Mouse (Mus musculus): ENCODE measurements around the gene Irs1.

The Irs1 gene

GRCm38 (mm10) chr1:82288421-82288990 lies 2.7 kb downstream of the Irs1 start:
- no peak for DNase-seq (ENCODE audit: low spot score)

- DNase-seq (ENCODE audit: low spot score), result no peak
Measured at GRCm38 (mm10) chr1:82287776-82288325, 3.4 kb downstream of the Irs1 start.

GRCm38 (mm10) chr1:82287052-82287775 lies 4.0 kb downstream of the Irs1 start:
- DNase-seq (ENCODE audit: low spot score), result peak; percentile 11

GRCm38 (mm10) chr1:82286190-82287051 lies 4.8 kb downstream of the Irs1 start:
- DNase-seq (ENCODE audit: low spot score), result no peak

GRCm38 (mm10) chr1:82285461-82286189 lies 5.6 kb downstream of the Irs1 start:
- no peak for DNase-seq (ENCODE audit: low spot score)

GRCm38 (mm10) chr1:82284403-82284802 lies 6.8 kb downstream of the Irs1 start:
- peak; percentile 13 for DNase-seq (ENCODE audit: low spot score)

- peak; percentile 23 for DNase-seq (ENCODE audit: low spot score)
Measured at GRCm38 (mm10) chr1:82283901-82284301, 7.3 kb downstream of the Irs1 start.

GRCm38 (mm10) chr1:82282992-82283611 lies 8.1 kb downstream of the Irs1 start:
- DNase-seq (ENCODE audit: low spot score), result peak; percentile 89

GRCm38 (mm10) chr1:82281823-82282222 lies 9.4 kb downstream of the Irs1 start:
- DNase-seq (ENCODE audit: low spot score), result no peak

- DNase-seq (ENCODE audit: low spot score), result no peak
Measured at GRCm38 (mm10) chr1:82279768-82280167, 11.4 kb downstream of the Irs1 start.

GRCm38 (mm10) chr1:82274361-82274760 lies 16.9 kb downstream of the Irs1 start:
- DNase-seq (ENCODE audit: low spot score), result no peak

- DNase-seq (ENCODE audit: low spot score), result no peak
Measured at GRCm38 (mm10) chr1:82273529-82273928, 17.7 kb downstream of the Irs1 start.

GRCm38 (mm10) chr1:82272231-82272630 lies 19.0 kb downstream of the Irs1 start:
- DNase-seq (ENCODE audit: low spot score), result no peak

- no peak for DNase-seq (ENCODE audit: low spot score)
Measured at GRCm38 (mm10) chr1:82267547-82267946, 23.7 kb downstream of the Irs1 start.

GRCm38 (mm10) chr1:82262331-82262730 lies 28.9 kb downstream of the Irs1 start:
- no peak for DNase-seq (ENCODE audit: low spot score)

GRCm38 (mm10) chr1:82261638-82262037 lies 29.6 kb downstream of the Irs1 start:
- no peak for DNase-seq (ENCODE audit: low spot score)

- DNase-seq (ENCODE audit: low spot score), result no peak
Measured at GRCm38 (mm10) chr1:82261053-82261618, 30.1 kb downstream of the Irs1 start.

GRCm38 (mm10) chr1:82260055-82260454 lies 31.2 kb downstream of the Irs1 start:
- no peak for DNase-seq (ENCODE audit: low spot score)

- DNase-seq (ENCODE audit: low spot score), result no peak
Measured at GRCm38 (mm10) chr1:82258331-82258730, 32.9 kb downstream of the Irs1 start.

- no peak for DNase-seq (ENCODE audit: low spot score)
Measured at GRCm38 (mm10) chr1:82257457-82257856, 33.8 kb downstream of the Irs1 start.
